Mouse (Mus musculus) left cerebral cortex, adult 9 months (tissue): ENCODE measurements at regions not wholly inside any gene's neighbourhood (a gene's known extent, or its start where the extent isn't known, plus 50 kb on each side); places are given as distances from the start of the nearest gene placed in this dataset.

Experiments
- DNase-seq, 2 experiments: peaks; one replicate each; pipeline ENCODE4 v3.0.0; 2022; ENCODE audit warnings: low spot score in 2 of 2

- no peak for DNase-seq
These were observed 138.7 kb upstream of the Bmp4 start for GRCm38 (mm10) chr14:46529086-46529715.

GRCm38 (mm10) chr14:46517258-46517657, 126.8 kb upstream of the Bmp4 start:
- no peak for DNase-seq

- DNase-seq, result no peak
These were observed 125.8 kb upstream of the Bmp4 start for GRCm38 (mm10) chr14:46516285-46516684.

- no peak for DNase-seq
These were observed 123.9 kb upstream of the Bmp4 start for GRCm38 (mm10) chr14:46514262-46514932.

- DNase-seq, result no peak
These were observed 121.6 kb upstream of the Bmp4 start for GRCm38 (mm10) chr14:46512118-46512517.

GRCm38 (mm10) chr14:46508871-46509270, 118.4 kb upstream of the Bmp4 start:
- no peak for DNase-seq

GRCm38 (mm10) chr14:46505266-46505665, 114.8 kb upstream of the Bmp4 start:
- DNase-seq, result no peak

GRCm38 (mm10) chr14:46491601-46492000, 101.1 kb upstream of the Bmp4 start:
- no peak for DNase-seq

- DNase-seq, result no peak
These were observed 100.7 kb upstream of the Bmp4 start for GRCm38 (mm10) chr14:46491182-46491581.

GRCm38 (mm10) chr14:46487551-46487950, 97.1 kb upstream of the Bmp4 start:
- no peak for DNase-seq

- DNase-seq, result no peak
These were observed 89.9 kb upstream of the Bmp4 start for GRCm38 (mm10) chr14:46480396-46480795.

- DNase-seq, result no peak
These were observed 85.5 kb upstream of the Bmp4 start for GRCm38 (mm10) chr14:46475945-46476344.

GRCm38 (mm10) chr14:46462967-46463366, 72.5 kb upstream of the Bmp4 start:
- DNase-seq, result no peak

- no peak for DNase-seq
These were observed 71.5 kb upstream of the Bmp4 start for GRCm38 (mm10) chr14:46461960-46462359.

GRCm38 (mm10) chr14:46454500-46454899, 64.0 kb upstream of the Bmp4 start:
- no peak for DNase-seq

- no peak for DNase-seq
These were observed 51.2 kb upstream of the Bmp4 start for GRCm38 (mm10) chr14:46441696-46442095.
